Mouse (Mus musculus) c-Kit-positive CD71-negative TER-119-negative erythroid progenitor cells, embryonic 14.5 days (primary cell): ENCODE measurements at regions not wholly inside any gene's neighbourhood (a gene's known extent, or its start where the extent isn't known, plus 50 kb on each side); places are given as distances from the start of the nearest gene placed in this dataset.

Experiments
- DNase-seq: peaks from one replicate; pipeline ENCODE4 v3.0.0-alpha.2; 2013; ENCODE audit warnings: low read depth

DNA sequence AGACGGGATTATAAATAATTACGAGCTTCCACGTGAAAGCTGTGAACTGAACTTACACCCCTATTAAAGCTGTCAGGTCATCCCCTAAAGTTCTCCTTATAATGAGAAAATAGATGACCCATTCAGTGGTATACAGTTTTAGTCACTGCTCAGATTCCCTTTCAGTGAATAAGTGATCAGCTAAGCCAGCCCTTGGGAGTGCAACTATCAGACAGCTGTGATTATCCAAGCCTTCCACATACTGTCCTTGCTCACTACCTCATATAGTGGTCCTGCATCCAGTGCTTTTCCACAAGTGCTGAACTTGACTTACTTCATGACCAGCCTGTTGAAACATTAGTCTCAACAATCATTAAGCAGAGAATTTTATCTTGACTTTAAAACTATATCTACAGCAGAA lies 131.2 kb upstream of the Tle1 start:
- DNase-seq: no peak

DNA sequence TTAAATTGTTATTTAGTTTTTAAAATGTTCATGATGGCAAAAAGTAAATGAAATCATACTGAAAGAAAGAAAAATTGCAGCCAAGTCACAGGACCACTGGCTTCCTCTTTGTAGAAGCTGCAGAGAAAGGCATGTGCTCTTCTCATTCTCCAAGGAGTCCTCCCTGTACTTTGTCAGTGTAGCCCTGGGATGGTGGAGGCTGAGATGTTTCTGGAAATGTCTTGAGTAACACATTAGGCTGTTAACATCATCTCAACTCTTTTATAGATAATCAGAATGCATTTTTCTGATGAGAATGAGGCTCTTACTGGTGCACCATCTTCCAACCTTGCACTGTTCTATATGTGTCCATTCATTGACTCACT lies 128.3 kb upstream of the Tle1 start:
- DNase-seq: no peak

DNA sequence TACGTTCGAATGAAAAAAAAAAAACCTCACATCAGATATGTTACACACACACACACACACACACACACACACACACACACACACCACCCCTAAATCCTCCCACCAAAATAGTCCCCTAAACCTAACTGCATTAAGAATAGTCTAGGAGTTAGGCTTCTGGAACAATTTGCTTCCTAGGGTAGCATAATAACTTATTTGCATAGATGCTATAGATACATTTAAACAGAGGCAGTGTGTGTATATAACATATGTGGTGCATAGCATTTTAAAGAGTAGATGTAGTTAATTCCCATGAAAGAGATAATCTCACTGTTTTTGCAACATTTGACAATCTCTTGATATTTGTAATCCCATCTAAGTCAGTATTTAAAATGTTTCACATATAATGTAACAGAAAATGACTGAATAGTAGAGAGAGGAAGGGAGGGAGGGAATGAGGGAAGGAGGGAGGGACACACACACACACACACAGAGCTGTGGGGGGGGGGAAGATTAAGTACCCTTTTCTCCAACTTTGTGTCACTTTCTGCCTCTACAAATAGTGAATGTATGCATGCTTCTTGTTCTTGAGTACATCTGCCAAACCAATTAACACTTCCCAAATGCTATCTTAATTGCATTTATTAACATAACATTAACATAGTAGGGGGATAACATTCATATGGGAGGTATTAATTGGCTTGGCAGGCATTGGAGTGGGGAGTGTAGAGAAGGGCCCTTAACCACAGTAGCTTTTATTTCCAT lies 127.7 kb upstream of the Tle1 start:
- DNase-seq: no peak

DNA sequence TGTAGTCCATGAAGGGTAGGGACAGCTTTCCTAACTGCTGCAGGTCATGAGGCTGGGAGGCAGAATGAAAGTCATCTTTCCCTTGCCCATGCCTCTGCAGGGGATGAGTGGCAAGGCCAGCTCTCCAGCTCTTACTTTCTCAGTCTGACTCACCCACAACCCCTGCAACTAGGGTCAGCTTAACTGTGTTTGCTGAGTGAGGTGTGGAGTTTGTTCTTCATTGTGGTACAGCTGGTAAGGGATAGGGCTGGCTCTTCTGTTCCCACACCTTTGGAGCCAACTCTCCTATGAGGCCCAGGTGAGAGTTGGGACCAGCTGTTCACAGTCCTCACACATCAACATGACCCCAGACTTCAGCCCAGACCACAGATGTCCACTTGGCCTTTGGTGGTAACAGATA lies 124.2 kb upstream of the Tle1 start:
- DNase-seq: no peak

DNA sequence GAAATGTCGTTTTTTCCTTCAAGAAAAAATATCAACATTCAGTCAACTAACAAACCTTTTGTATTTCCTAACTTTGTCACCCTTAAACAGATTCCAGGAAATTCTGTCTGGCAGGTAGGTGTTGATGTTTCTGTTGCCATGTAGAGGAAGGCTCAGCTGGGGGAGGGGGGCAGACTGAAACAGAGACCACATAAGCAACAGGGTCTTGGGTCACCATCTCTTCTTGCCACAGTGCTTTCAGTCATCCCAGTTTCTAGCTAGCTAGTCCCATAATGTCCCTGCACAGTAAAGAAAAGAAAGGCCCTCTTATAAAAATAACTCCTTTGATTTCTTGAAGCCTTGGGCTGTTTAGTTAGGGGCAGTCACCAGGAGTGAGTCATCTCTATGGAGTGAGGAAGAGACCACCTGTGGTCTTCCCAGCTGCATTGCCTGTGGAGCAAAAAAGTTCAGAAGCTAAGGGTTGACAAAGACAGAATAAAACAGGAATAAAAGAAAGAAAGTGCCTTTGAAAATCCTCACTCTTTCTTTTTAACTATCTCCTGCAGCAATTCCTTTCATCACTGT lies 84.5 kb upstream of the Tle1 start:
- DNase-seq: no peak

DNA sequence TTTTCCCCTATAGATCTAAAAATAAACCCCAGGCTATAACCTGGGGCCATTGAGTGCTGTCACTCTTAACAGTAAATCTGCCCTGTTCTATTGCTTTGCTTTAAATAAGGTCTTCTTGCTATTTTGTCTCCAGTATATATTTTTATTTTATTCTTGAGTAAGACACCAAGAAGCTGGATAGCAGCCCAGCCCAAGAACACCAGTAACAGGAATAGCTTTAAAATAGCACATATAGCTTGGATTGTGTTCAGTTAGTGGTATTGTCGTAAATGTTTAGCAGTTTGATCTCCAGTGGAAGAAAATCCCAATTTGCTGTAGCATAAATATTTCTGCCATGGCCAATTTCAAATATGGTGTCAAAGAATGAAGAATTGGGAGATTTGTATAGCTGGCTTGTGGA lies 49.8 kb upstream of the Tle1 start:
- no peak for DNase-seq
